Mouse (Mus musculus) liver (tissue): ENCODE results near the gene Adam15.
A peak's percentile ranks its signal among the peaks of the same experiment; 100 is the strongest.

Experiments used
- DNase-seq: peaks from one replicate; pipeline ENCODE4 v3.0.0-alpha.2; 2020; ENCODE audit warnings: mixed read lengths

Adam15 gene

DNA sequence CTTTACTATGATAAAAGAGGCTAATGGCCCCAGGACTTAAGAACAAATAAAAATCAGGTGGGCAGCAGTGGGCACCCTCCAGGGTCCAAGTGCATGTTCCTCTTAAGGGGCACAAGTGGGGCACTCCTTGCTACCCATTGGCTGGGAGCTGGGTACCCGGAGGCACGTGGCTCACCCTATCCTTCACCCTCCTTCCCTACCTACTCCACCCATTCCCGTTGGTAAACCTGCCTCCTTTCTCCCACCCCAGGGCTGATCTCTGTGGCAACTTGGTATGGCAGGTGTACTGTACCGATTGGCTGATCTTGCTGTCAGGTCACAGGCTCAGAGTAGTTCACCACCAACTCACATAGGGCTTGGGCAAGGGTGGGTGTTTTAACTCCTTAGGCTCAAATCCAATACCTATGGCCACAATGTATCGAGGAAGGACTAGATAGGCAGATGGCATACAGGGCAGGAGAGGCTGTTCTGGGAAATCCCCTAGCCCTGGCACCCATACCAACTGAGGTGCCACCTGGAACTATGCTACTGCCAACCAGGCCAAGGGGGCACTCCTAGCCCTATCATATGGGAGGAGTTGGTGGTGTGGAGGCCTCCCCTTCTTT lies 34.0 kb upstream of the Adam15 start:
- no peak for DNase-seq

DNA sequence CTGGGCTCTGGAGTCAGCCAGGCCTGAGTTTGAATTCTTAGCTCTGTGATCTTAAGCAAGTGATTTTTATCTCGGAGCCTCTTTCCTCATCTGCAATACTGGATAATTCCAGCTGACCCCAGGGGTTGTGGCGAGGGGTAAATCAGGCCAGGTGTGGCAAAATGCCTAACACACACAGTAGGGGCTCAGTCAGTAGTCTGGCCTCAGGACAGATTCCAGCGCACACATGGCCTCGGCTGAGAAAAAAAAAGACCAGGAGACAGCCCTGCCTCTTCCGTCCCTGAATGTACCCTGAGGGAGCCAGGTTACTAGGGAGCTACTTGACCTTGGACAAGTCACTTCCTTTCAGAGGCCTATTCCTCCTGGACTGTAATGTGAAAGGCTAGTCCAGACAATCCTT lies 33.2 kb upstream of the Adam15 start:
- no peak for DNase-seq

- no peak for DNase-seq
Measured at GRCm38 (mm10) chr3:89382033-89382882, 32.5 kb upstream of the Adam15 start.

DNA sequence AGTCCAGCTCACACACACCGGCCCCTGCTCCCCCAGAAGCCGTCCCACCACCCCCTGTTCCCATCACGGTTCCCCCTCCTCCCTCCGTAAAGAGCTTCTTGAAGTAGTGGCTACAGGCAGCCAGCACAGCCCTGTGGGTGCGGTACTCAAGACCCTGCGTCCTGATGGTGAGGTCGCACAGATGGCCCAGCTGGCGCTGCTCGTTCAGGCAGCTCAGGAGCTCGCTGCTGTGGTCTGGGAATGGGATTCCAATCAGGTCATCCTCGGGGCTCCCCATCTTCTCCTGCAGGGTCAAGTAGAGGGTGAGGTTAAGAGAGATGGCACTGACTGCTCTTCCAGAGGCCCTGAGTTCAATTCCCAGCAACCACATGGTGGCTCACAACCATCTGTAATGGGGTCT lies 31.4 kb upstream of the Adam15 start:
- no peak for DNase-seq

GRCm38 (mm10) chr3:89380711-89381110 lies 30.9 kb upstream of the Adam15 start:
- no peak for DNase-seq

- no peak for DNase-seq
Measured at GRCm38 (mm10) chr3:89380291-89380690, 30.5 kb upstream of the Adam15 start.

GRCm38 (mm10) chr3:89379388-89380131 lies 29.8 kb upstream of the Adam15 start:
- no peak for DNase-seq

DNA sequence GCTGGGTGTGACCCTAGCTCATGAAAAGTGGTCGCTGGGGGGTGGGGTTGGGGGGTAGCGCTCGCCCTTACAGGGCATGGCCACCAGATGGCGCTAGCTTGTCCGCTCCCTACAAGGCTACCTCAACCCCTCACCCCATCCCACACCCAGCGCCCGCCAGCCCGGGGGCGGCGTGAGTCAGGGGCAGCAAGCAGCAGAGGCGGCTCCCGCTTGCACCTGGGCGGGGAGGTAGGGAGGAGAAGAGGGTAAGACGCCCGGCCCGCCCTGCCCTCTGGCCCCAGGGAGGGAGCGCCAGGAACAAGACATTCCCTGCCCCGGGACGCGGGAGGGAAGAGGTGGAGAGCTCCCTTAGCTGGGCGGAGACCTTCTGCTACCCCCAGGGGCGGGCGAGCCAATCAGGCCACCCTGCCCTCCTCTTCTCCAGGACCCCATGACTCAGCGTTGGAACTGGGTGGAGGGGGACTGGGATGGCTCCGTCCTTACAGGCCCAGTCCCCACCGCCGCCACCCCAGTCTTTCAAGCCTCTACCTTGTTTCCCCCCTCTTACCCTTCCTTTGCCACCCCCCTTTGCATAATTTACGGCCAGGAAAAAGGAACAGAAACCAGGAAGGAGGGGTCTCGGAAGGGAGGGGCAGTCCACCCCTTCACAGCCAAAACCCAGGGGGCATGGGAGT lies 28.7 kb upstream of the Adam15 start:
- peak; percentile 71 for DNase-seq

- DNase-seq = no peak
Measured at GRCm38 (mm10) chr3:89377831-89378230, 28.0 kb upstream of the Adam15 start.

- DNase-seq = no peak
Measured at GRCm38 (mm10) chr3:89373581-89374231, 23.9 kb upstream of the Adam15 start.

- no peak for DNase-seq
Measured at GRCm38 (mm10) chr3:89367338-89367737, 17.5 kb upstream of the Adam15 start.

GRCm38 (mm10) chr3:89365486-89366414 lies 16.0 kb upstream of the Adam15 start:
- no peak for DNase-seq

- no peak for DNase-seq
Measured at GRCm38 (mm10) chr3:89365153-89365485, 15.3 kb upstream of the Adam15 start, which contains the start of gene Dcst1. Gene Dcst1 (minus strand): TSS chr3:89365253.

DNA sequence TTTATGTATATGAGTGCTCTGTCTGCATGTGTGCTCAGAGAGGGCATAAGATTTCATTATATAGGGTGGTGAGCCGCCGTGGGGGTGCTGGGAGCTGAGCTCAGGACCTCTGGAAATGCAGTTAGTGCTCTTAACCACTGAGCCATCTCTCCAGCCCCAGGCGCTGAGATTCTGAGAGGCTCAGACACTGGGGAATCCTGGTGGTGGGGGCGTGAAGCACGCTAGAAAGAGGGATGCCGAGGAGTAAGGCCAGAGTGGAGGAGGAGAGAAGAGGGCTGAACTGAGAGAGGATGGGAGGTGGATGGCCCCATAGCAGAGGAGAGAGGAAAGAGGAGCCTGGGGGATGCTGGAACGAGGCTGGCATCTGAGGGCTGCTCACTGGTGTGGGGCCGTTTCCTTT lies 14.8 kb upstream of the Adam15 start:
- DNase-seq = no peak

DNA sequence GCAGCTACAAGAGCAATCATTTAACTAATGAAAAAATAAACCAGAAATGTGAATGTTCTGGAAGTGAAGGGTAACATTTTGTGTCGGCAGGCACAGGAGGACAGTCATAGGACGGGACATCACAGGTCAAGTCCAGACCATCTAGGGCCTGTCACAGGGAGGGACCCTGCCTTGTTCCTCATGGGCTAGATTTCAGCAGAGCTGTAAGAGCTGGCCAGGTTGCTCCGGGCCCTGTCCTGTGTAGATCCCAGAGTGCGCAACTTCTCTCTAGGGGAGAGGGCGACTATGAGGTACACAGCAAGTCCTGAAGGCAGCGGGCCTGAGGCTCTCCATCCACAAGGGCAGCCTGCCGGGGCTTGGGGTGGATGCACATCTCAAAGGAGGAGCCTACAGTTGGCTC lies 11.9 kb upstream of the Adam15 start, which contains the start of gene Dcst2:
Dcst2 (plus strand) TSS at position 301 of the 400 bp plus-strand sequence.
- no peak for DNase-seq

- no peak for DNase-seq
Measured at GRCm38 (mm10) chr3:89360237-89360636, 10.4 kb upstream of the Adam15 start.

DNA sequence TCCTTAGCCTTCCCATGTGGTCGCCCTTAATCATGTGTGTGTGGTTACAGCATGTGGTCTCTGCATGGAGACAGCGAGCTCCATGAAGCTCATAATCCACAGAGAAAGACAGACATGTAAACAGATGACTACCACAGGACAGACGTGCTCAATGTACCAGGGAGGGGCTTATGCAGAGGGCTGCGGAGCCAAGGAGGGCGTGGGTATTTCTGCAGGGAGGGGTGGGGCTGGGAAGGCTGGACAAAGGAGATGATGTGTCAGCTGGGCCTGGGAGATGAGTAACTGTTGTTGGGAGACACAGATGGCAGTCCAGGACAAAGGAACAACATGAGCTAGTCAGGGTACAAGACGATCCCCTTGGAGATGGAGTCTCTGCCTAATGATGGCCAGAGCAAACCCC lies 9.8 kb upstream of the Adam15 start:
- DNase-seq = no peak

DNA sequence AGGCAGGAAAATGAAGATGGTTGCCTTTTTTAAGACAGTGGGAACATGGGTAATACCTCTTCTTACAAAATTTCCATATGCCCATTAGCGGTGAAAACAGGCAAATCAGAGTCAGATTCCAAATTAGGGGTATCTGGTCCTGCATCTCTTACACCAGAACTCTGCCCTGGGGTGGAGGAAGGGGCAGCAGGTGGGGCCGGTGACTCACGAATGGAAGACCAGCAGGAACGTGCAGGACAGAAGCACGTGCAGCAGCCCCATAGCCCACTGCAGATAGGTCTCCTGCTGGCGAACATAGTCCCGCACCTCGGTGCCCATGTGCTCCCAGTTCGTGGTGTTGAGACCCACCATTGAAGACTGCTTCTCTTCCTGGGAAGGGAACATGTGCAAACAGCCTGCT lies 6.2 kb upstream of the Adam15 start:
- DNase-seq = no peak

DNA sequence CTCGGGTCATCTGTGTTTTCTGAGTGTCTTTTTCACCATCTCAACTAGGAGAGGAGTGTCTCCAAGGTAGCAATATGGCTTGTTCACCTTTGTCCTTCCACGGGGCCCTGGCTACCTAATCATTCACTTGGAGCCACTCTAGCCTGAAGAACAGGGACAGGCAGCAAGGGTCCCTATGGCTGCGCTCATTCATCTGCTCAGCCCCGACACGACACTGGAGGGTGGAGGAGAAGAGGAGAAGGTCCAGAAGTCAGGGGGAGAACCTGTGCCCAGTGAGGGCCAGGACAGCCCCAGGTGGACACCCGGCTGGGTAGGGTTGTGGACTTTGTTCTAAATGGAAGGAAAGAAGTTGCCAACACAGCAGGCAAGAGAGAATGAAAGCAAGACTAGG lies 5.7 kb upstream of the Adam15 start:
- DNase-seq = no peak

GRCm38 (mm10) chr3:89354816-89355511 lies 5.2 kb upstream of the Adam15 start:
- peak; percentile 77 for DNase-seq

GRCm38 (mm10) chr3:89351271-89351670 lies 1.5 kb upstream of the Adam15 start:
- no peak for DNase-seq
